Mouse (Mus musculus): ENCODE measurements around the gene Psma6. TPM values are rescaled to one million over a fixed set of nuclear protein-coding genes. Genes with fewer than 3 reads are reported as not detected.

The Psma6 gene
- polyA plus RNA-seq, 1 experiment = 266 TPM

DNA sequence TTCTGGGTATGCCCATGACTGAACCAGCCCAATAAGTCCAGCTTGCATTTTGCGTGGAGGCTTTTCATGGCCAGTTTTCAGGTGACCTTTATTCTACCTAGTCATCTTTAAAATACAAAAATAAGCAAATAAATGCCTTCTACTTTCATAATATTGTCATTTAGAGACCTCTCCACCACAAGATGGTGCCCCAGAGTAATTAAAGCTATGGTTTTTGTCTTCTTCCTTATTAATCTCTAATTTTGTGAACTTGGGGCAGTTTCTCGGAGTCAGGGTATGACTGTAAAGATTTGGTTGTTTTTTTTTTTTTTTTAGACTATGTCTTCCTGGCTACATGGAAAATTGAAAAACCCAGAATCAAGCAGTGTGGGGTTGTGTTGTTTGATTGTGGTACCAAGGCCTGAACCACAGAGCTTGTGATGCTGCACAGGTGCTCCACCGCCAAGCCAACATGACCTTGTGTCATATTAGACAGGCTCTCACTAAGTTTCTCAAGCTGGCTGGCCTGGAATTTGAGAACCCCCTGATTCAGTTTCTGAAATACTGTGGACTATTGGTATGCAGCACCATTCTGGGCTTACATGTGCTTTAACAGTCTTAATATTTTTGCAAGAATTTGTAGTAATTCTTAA lies 11.5 kb upstream of the Psma6 start:
- H3K4me3 ChIP-seq = no peak overlapping the region

DNA sequence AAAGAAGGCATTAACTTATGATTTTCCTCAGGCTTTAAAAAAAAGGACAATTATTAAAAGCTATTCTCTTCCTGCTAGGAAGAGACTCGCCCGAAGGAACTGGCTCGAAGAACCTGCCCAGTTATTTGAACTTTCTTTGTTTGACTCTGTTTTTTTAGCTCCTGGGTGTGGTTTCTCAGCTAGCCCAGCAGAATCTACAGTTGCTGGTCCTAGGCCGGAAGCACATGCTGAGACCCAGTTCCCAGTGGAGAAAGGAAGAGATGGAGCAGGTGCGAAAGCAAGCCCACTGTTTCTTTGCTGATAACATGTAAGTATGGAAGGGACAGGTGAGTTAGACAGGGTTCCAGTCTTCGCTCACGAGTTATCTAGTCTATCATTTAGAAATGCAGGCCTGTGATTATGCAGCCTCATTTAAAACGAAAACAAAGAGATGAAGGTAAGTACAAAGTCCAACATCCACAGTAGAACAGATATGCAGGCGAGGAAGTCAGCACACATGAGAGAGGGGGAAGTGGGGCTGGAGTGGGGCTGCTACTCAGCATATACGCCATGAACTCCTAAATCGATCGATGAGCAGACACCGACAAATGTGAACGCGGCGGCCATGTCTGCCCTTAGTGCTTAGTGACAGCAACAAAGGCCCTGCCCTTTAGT lies 6.9 kb upstream of the Psma6 start:
- TF ChIP-seq POLR2A (IDR thresholded peaks at IDR 0.05; ENCODE audit: insufficient read length, low read depth) = no peak
- no peaks in the 10 kb centered on the region for H3K79me2 ChIP-seq (ENCODE audit: control insufficient read depth, insufficient read depth)
- H3K36me3 ChIP-seq (ENCODE audit: control insufficient read depth, insufficient read depth) = no peaks in the 10 kb centered on the region

More for the DNA sequence above, 11.5 kb upstream of the Psma6 start:
- H3ac ChIP-seq (ENCODE audit: control insufficient read depth, insufficient read length) = no peak overlapping the region
- H3K4me2 ChIP-seq (ENCODE audit: low read depth) = no peak overlapping the region
- no peaks in the 10 kb centered on the region for H3K79me2 ChIP-seq (ENCODE audit: control insufficient read depth, insufficient read depth)
- TF ChIP-seq REST (IDR thresholded peaks at IDR 0.05; ENCODE audit: insufficient read depth, insufficient read length) = no peak
- no peak for TF ChIP-seq MYOG (IDR thresholded peaks at IDR 0.05; ENCODE audit: control insufficient read depth in 1 of 3, insufficient read depth in 1 of 3, insufficient read length in 2 of 3, low read depth in 2 of 3)
- no peak for TF ChIP-seq E2F4 (IDR thresholded peaks at IDR 0.05; ENCODE audit: insufficient read depth)
- no peak for TF ChIP-seq MAX (IDR thresholded peaks at IDR 0.05; ENCODE audit: low read depth)
- no peak for TF ChIP-seq MYOD1 (IDR thresholded peaks at IDR 0.05; ENCODE audit: control insufficient read depth in 1 of 3, insufficient read length in 2 of 3, low read depth in 2 of 3)
- TF ChIP-seq POLR2AphosphoS2 (IDR thresholded peaks at IDR 0.05; ENCODE audit: insufficient read length, low read depth) = no peak
- no peak for TF ChIP-seq CEBPB (IDR thresholded peaks at IDR 0.05; ENCODE audit: insufficient read depth, poor library complexity, severe bottlenecking)
- TF ChIP-seq POLR2A (IDR thresholded peaks at IDR 0.05; ENCODE audit: insufficient read length, low read depth) = no peak
- no peak for TF ChIP-seq TCF3 (IDR thresholded peaks at IDR 0.05; ENCODE audit: insufficient read length, low read depth)
- no peak for TF ChIP-seq SRF (IDR thresholded peaks at IDR 0.05; ENCODE audit: control insufficient read depth, insufficient read length, low read depth)
- no peak for TF ChIP-seq USF1 (IDR thresholded peaks at IDR 0.05; ENCODE audit: low read depth)
- no peak for TF ChIP-seq TCF12 (IDR thresholded peaks at IDR 0.05; ENCODE audit: insufficient read depth, poor library complexity, severe bottlenecking)
- H3K36me3 ChIP-seq (ENCODE audit: control insufficient read depth, insufficient read depth) = no peaks in the 10 kb centered on the region
- no peaks in the 10 kb centered on the region for H3K27me3 ChIP-seq (ENCODE audit: control insufficient read depth, insufficient read depth, insufficient read length)

GRCm38 (mm10) chr12:55377610-55377980 lies 6.4 kb upstream of the Psma6 start:
- Histone ChIP-seq H3K27me3 (ENCODE audit: control insufficient read depth, insufficient read depth, insufficient read length) (no peaks in the 10 kb centered on the region), H3K4me3 (no peak overlapping the region), H3K36me3 (ENCODE audit: control insufficient read depth, insufficient read depth) (no peaks in the 10 kb centered on the region), H3K4me2 (ENCODE audit: low read depth) (no peak overlapping the region), H3ac (ENCODE audit: control insufficient read depth, insufficient read length) (no peak overlapping the region), H3K79me2 (ENCODE audit: control insufficient read depth, insufficient read depth) (no peaks in the 10 kb centered on the region)
- TF ChIP-seq POLR2AphosphoS2 (IDR thresholded peaks at IDR 0.05; ENCODE audit: insufficient read length, low read depth) (no peak), TCF3 (IDR thresholded peaks at IDR 0.05; ENCODE audit: insufficient read length, low read depth) (no peak), POLR2A (IDR thresholded peaks at IDR 0.05; ENCODE audit: insufficient read length, low read depth) (no peak), TCF12 (IDR thresholded peaks at IDR 0.05; ENCODE audit: insufficient read depth, poor library complexity, severe bottlenecking) (no peak), USF1 (IDR thresholded peaks at IDR 0.05; ENCODE audit: low read depth) (no peak), CEBPB (IDR thresholded peaks at IDR 0.05; ENCODE audit: insufficient read depth, poor library complexity, severe bottlenecking) (no peak), MAX (IDR thresholded peaks at IDR 0.05; ENCODE audit: low read depth) (no peak), E2F4 (IDR thresholded peaks at IDR 0.05; ENCODE audit: insufficient read depth) (no peak), SRF (IDR thresholded peaks at IDR 0.05; ENCODE audit: control insufficient read depth, insufficient read length, low read depth) (no peak), REST (IDR thresholded peaks at IDR 0.05; ENCODE audit: insufficient read depth, insufficient read length) (no peak), MYOG (IDR thresholded peaks at IDR 0.05; ENCODE audit: control insufficient read depth in 1 of 3, insufficient read depth in 1 of 3, insufficient read length in 2 of 3, low read depth in 2 of 3) (no peak), MYOD1 (IDR thresholded peaks at IDR 0.05; ENCODE audit: control insufficient read depth in 1 of 3, insufficient read length in 2 of 3, low read depth in 2 of 3) (no peak)

More for the DNA sequence above, 6.9 kb upstream of the Psma6 start:
- Histone ChIP-seq H3K4me3 (no peak overlapping the region), H3ac (ENCODE audit: control insufficient read depth, insufficient read length) (no peak overlapping the region), H3K27me3 (ENCODE audit: control insufficient read depth, insufficient read depth, insufficient read length) (no peaks in the 10 kb centered on the region), H3K4me2 (ENCODE audit: low read depth) (no peak overlapping the region)

DNA sequence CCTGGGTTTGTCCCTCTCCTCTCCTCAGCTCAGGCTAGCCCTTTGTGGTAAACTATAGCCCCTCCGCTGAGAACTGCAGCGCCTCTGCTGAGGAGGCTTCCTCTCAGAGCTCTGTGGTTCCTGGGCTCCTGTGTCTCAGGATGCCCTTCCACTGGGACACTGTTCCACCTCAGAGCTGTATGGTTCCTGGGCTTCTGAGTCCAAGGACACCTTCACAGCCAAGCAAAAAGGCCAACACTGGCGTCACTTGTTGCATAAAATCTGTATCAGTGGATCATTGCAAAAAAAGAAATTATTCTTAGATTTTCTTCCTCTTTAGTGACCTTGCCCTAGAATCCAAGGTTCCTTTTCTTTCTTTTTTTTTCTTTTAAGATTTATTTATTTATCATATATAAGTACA lies 804 bp downstream of the Psma6 start:
- H3K79me2 ChIP-seq (ENCODE audit: control insufficient read depth, insufficient read depth) = no peaks in the 10 kb centered on the region
- no peak overlapping the region for H3K4me3 ChIP-seq
- TF ChIP-seq MYOG (IDR thresholded peaks at IDR 0.05; ENCODE audit: control insufficient read depth in 1 of 3, insufficient read depth in 1 of 3, insufficient read length in 2 of 3, low read depth in 2 of 3) (no peak), E2F4 (IDR thresholded peaks at IDR 0.05; ENCODE audit: insufficient read depth) (no peak), POLR2AphosphoS2 (IDR thresholded peaks at IDR 0.05; ENCODE audit: insufficient read length, low read depth) (no peak), SRF (IDR thresholded peaks at IDR 0.05; ENCODE audit: control insufficient read depth, insufficient read length, low read depth) (no peak), USF1 (IDR thresholded peaks at IDR 0.05; ENCODE audit: low read depth) (no peak), MAX (IDR thresholded peaks at IDR 0.05; ENCODE audit: low read depth) (no peak), TCF3 (IDR thresholded peaks at IDR 0.05; ENCODE audit: insufficient read length, low read depth) (no peak), TCF12 (IDR thresholded peaks at IDR 0.05; ENCODE audit: insufficient read depth, poor library complexity, severe bottlenecking) (no peak), MYOD1 (IDR thresholded peaks at IDR 0.05; ENCODE audit: control insufficient read depth in 1 of 3, insufficient read length in 2 of 3, low read depth in 2 of 3) (no peak), POLR2A (IDR thresholded peaks at IDR 0.05; ENCODE audit: insufficient read length, low read depth) (no peak), REST (IDR thresholded peaks at IDR 0.05; ENCODE audit: insufficient read depth, insufficient read length) (no peak), CEBPB (IDR thresholded peaks at IDR 0.05; ENCODE audit: insufficient read depth, poor library complexity, severe bottlenecking) (no peak)
- no peaks in the 10 kb centered on the region for H3K27me3 ChIP-seq (ENCODE audit: control insufficient read depth, insufficient read depth, insufficient read length)
- no peaks in the 10 kb centered on the region for H3K36me3 ChIP-seq (ENCODE audit: control insufficient read depth, insufficient read depth)
- no peak overlapping the region for H3ac ChIP-seq (ENCODE audit: control insufficient read depth, insufficient read length)
- no peak overlapping the region for H3K4me2 ChIP-seq (ENCODE audit: low read depth)

Data from myocyte (in vitro differentiated cells).